Mouse (Mus musculus): ENCODE results near the gene Rgs3.

Rgs3 gene

DNA sequence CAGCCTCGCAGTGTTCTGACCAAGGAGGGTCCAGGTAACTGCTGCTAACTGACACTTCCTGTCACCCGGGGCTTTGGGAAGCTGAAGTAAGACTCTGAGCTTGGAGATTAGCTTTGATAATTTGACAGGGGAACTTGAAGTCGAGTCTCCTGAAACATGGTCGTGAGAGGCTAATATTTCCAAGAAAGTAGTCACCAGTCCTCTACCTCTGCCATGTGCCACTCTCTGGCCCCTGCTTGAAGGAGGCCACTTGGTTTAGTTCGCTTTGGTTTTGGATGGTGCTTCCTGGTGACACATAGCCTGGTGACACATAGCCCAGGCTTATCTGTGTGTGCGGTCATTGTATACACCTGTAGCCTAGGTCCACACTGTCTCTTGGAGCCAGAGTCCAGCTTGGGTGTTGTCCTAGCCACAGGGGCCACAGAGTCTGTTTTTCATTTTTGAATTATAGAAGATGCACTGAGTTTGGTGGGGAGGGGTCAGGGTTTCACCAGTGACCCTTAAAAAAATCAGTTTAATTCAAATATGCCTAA is at the start of gene Rgs3:
Gene Rgs3, plus strand, starts transcription at position 51 of the 533 bp plus-strand sequence.
- no peak for DNase-seq (ENCODE audit: low spot score)

DNA sequence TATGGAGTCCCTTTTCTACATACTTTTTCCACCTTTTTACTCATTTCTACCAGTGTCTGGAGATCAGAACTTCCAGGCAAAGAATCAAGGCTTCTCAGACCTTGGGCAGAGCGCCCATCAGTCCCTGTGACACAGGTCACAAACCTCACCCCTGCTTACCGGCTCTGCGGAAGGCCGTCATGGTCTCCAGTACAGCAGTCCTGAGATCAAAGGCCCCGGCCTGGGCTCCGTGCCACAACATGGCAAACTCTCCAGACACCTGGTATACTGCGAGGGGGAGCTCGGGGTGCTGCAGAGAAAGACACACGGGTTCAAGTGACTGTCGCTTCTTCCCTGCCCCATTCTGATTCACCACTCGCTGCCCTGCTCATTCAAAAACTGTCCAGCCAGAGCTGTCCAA is 49.7 kb upstream of the Rgs3 start:
- no peak for DNase-seq (ENCODE audit: low spot score)

DNA sequence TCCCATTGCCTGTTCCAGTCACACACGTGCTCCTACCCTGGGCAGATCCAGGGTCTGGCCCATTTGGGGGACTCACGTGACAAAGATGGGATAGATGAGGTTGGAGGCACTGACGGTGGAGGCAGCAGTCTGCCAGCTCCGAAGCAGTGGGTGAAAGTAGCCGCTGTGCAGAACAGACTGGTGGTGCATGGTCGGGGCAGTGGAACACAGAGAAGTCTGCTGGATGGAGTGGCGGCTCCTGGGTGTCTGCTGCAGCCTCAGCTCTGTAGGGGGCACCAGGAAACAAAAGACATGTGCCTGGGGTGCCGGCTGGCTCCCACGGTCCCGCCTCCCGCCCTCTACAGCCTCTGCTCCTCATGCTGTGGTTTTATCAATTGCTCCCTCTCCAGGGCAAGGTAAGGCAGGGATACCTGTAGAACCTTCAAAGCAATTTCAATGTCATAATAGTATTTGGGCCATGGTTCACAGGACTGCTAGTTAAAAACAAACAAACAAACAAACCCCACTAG is 45.6 kb upstream of the Rgs3 start:
- DNase-seq (ENCODE audit: low spot score) = no peak

DNA sequence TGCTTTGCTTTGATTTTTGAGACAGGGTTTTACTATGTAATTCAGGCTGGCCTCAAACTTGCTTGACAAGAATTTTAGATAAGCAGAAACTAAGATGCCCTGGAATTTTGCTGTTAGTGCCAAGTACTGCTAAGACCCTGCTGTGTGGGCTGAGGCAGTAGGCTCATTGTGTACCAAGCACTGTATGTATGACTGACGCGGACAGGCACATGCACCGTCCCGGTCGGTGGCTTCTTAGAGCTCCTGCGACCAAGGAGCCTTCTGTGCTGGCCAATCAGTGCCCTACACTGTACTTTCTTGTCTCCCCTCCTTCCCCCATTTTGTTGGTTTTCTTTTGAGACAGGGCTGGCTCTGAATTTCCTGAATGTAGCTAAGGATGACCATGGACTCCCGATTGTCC is 44.7 kb upstream of the Rgs3 start:
- no peak for DNase-seq (ENCODE audit: low spot score)

DNA sequence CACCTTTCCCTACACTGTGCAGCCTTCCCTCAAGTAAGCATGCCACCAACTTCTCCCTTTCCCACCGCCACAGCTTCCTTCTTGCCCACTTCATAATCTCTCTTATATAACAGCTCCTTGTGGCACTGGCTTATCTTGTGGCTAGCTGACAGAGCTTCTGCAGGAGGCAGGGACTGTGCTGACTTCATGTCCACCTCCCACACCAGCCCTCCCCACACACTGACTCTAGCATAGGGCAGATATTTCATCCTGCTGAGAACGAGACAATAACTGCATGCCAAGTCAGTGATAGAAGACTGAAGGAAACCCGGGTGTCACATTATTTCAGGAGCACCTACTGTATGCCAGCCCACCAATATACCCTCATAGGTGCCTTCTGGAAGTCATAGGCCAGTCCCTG is 44.2 kb upstream of the Rgs3 start:
- no peak for DNase-seq (ENCODE audit: low spot score)

DNA sequence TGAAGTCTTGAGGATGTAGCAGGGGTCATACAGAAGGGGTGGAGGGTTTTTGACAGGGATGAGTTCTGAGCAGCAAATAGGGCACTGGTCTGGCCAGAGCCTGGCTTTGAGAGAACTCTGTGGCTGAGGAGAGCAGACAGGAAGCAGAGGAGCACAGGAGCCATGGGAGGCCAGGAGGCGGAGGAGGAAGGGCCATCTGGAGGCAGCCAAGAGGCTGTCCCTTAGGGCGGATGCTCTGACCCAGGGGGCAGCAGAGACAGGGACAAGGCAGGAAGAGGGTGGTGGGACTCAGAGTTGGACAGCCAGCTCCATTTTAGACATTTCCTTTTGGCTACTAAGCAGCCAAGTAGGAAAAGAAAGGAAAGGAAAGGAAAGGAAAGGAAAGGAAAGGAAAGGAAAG is 43.6 kb upstream of the Rgs3 start:
- DNase-seq (ENCODE audit: low spot score) = no peak

DNA sequence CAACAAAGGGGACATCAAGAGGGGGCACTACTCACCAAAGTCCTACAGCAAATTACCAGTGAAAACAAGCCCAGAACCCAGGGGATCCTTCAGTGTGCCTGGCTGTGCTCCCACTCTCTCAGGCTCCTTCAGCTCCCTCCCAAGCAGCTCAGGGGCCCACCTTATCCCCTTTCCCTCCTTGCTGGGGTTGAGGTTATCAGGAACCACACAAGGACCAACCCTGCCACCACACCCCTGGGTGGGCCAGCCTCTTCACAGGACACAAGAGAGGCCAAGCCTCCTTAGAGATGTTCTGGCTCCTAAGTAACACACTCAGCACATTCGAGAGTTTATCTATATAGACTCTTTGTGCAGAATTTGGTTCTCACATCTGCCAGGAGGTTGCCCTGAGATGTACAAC is 43.1 kb upstream of the Rgs3 start:
- DNase-seq (ENCODE audit: low spot score) = no peak

DNA sequence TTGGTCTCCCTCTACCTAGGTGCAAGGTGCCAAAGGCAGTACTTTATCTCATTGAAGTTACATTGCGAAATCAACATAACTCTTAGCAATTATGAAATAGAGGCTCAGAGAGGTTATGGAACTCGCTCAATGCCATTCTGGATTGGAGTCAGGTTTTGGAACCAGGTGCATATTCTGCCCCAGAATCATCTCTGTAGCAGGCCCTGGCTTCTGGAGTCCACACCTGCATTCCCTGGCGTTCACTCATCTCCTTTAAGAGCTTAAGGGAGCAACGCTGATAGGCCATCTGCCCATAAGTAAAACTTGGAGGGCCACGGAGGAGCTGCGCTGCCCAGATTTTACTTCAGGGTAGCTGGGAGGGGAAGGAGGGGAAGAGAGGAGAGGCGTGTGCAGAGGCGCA is 42.6 kb upstream of the Rgs3 start:
- DNase-seq (ENCODE audit: low spot score) = no peak

GRCm38 (mm10) chr4:62517538-62518415 is 41.9 kb upstream of the Rgs3 start:
- DNase-seq (ENCODE audit: low spot score) = no peak

DNA sequence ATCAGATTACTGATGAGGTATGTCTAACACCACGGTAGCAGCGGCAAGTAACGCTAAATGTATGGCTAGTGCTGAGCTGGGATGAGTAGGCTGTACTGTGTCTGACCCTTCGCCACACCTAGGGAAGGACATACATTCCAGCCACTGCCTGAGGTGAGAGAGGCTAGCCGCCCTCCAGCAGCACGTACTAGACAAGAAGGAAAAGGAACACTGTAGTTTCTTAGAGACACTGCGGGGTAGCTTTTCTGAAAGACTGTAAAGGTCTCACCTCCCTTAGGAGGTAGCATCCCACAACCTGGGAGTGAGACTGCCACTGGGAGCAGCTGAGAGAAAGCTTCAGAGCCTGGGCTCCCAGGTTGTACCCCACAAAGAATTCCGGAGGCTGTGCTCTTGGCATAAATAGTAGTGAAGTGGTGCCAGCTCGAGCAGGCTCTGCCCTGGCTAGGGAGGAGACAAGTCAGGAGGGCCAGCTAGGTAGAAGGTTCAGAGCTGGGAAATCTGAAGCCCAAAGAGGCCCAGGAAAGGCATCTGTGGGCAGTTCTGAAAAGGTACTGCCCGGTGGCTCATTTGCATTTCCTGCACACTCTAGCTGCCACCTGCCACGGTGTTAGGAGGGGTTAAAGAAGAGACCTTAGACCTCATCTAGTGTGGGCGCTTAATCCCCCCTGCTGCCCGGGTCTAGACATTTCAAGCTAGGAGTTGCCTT is 41.1 kb upstream of the Rgs3 start:
- DNase-seq (ENCODE audit: low spot score) = no peak

DNA sequence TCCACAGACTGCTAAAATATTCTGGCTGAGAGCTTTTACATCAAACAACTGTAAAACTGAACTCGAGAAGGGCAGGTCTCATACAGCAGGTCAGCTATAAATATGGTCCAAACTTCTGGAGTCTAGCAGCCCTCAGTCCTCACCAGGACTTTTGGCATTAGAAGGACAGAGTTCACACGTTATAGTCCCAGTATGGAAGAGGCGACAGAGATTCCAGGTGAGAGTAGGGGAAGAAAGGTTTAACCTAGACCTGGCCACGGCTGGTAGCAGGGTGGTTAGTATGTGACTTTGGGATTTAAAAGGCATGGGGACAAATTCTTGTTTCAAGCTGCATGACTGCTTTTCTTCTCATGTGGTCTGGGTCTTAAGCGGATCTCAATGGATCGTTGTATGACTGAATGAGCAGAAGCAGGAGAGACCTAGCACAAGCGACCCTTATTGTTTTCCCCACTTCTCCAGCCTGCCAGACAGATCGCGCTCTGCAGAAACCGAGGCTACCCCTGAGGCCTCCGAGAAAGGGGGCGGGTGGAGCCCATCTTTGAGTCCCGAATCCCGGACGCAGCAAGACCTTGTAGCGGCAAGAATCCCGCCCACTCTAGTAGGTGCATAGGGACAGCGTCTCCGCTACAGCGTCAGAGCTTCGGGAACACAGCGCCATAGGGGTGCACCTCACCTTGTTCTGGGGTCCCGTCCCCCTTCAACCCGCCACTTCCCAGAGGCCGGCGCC is 40.4 kb upstream of the Rgs3 start:
- no peak for DNase-seq (ENCODE audit: low spot score)

DNA sequence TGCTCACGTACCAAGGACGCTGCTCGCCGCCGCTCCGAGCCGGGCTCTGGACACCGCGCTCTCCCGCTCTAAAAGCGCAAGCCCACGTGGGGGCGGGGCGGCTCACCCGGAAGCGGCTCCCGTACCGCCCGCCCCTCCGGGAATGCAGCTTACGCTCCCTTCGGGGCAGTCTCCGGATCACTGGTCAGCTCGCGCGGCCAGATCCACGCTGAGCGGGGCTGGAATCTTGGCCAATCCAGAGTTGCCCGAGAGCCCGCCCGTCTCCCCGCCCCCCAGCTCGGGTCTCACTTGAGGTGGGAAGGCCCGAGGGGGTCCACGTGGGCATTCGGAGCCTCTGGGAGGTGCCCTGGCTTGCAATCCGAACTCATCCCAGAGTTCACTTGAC is 39.8 kb upstream of the Rgs3 start, which contains the start of gene Alad:
Gene Alad, minus strand, starts transcription at position 70 of the 385 bp plus-strand sequence.
- DNase-seq (ENCODE audit: low spot score) = peak; percentile 57

DNA sequence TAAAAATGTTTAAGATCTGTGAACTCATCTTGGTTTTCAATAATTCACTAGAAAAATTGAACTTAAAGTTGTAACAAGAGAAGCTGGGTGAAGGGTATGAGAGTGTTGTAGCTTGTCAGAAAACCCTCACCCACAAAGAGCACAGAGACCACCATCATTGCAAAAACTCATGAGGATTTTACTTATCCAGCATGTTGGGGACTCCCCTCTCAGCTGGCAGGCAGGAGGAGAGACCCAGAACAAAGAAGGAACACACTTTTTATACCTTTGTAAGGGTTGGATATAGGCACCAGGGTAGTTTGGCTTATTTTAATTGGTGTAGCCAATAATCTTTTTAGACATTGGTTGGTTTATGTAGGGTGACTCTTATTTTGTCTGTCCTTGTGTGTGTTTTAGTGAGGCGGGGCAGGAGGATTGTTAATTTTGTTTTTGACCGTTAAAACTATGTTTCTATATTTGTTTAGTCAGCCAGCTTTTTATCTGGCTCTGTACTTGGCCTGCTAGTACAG is 38.7 kb upstream of the Rgs3 start:
- DNase-seq (ENCODE audit: low spot score) = no peak

GRCm38 (mm10) chr4:62524651-62525488 is 34.8 kb upstream of the Rgs3 start, which contains the start of the genes Pole3 and 4933430I17Rik:
Gene Pole3, minus strand, starts transcription at chr4:62525068.
Gene 4933430I17Rik, plus strand, starts transcription at chr4:62525369.
- DNase-seq (ENCODE audit: low spot score) = peak; percentile 97

DNA sequence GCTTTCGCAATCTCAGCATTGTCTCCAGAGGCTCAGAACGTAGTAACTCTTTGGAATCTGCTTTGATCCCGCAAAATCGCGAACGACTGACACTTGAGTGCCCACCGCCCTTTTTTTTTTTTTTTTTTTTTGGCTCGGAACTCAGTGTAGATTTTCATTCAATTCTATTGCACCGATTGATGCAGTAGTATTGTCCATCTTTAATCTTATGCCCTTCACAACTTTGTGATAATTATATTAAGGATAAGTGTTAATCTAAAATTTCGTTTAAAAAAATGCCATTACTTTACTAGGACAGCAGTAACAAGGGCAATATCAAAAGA is 34.2 kb upstream of the Rgs3 start:
- DNase-seq (ENCODE audit: low spot score) = no peak

DNA sequence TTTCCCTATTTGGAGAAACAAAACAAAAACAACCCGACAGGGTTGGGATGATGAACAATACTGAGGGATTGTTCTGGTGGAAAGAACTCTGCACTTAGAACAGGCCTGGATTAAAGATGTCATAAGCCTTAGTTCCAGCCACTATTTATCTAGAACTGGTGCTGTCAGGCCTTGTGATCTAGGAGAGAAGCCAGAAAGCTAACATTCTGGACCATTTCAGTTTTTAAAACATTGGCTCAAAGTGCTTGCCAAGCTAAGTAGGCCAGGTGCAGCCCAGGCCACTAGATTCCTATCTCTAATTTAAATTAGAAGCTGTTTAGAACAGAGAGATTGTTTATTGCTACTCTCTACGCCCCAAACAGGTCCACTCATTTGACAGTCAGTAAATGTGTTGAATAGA is 33.4 kb upstream of the Rgs3 start:
- no peak for DNase-seq (ENCODE audit: low spot score)

GRCm38 (mm10) chr4:62527655-62528054 is 32.0 kb upstream of the Rgs3 start:
- DNase-seq (ENCODE audit: low spot score) = no peak

GRCm38 (mm10) chr4:62533729-62534128 is 25.9 kb upstream of the Rgs3 start:
- no peak for DNase-seq (ENCODE audit: low spot score)

DNA sequence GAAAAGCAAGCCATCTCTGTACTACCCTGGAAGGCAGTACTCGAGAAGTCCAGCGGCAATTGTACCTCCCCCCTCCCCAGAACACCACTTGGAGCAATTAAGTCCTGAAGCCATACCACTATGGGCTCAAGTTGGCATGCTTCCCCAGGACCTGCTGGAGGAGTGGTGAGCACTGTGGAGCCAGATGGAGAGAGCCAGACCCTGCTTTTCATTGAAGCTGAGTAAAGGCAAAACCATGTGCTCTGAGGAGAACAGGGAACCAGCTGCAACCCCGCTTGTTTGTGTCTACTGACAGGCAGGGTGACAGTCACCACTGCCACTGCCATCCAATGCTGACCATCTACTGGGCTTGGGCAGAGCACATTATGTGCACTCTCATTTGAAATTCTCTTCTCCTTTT is 17.8 kb upstream of the Rgs3 start:
- DNase-seq (ENCODE audit: low spot score) = no peak

GRCm38 (mm10) chr4:62543782-62544181 is 15.9 kb upstream of the Rgs3 start:
- DNase-seq (ENCODE audit: low spot score) = no peak

DNA sequence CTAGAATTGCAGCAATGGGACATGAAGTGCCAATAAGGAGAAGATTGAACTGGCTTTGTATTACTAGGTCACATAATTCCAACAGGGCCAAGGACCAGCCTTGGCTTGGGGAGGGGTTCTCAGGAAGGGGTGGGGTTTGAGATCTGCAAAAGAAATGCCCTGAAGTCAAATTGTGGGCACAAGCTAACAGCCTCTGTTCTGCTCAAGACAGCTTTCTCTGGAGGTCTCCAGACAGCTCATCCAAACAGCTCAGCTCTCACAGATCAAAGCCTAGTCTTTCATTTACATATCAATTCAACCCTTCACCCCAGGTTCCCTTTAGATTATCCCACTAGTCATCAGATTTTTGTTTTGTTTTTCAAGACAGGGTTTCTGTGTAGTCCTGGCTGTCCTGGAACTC is 14.8 kb upstream of the Rgs3 start:
- DNase-seq (ENCODE audit: low spot score) = no peak

All from urinary bladder, postnatal 10 days (tissue).